Mouse (Mus musculus) mouse embryonic stem cell (cell line): ENCODE measurements at regions not wholly inside any gene's neighbourhood (a gene's known extent, or its start where the extent isn't known, plus 50 kb on each side); places are given as distances from the start of the nearest gene placed in this dataset.
"Not testable (repeated sequence)": the region's sequence is repeated elsewhere in the genome, so short reads cannot be mapped to it uniquely, and the experiment has no call there.

Source experiments
- in situ Hi-C, 2 experiments: fragments of 300-500 bp; cut with MboI; formaldehyde crosslinking; loops; 1 replicate in 1 of 2; 3 replicates in 1 of 2; pipeline ENCODE4 v1.14.3; 2019 to 2020; ENCODE audit warnings: low sequenced_read_pairs in 2 of 2, low pct_unique_long_range_greater_than_20kb in 1 of 2, mixed read lengths in 1 of 2; ENCODE audit not compliant: unreplicated experiment in 1 of 2

DNA sequence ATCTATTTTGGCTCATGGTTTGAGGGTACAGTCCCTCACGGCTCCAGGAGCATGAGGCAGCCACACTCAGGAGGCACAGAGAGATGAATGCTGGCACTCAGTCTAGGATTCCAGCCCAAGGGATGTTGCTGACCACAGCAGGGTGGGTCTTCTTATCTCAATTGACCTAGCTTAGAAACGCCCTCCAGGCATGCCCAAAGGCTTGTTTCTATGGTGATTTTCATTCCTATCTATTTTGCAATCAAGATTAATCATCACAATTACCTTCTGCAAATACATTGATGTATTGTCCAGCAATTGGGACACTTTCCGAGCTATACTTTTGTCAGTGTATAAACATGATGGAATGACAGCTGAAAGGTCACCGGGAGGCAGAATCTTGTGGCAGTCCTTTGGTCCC lies 185.6 kb downstream of the Tpra1 start:
- in situ Hi-C loops: no loop called here

DNA sequence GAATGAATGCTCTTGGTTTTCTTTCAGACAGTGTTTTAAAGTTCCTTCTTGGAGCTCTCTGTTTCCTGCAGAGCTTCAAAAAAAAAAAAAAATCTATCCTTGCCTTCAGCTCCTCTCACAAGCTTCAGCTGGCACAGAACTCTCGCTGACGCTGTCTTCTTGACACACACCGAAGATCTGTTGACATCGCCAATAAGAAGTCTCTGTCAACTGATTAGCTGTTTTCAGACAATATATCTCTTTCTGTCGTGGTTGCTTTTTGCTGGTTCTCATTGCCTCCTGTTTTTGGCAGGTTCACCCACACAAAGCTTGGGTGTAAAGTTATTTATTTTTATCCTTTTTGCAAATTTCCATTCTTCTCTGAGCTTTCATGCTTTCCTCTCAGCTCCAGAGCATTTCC lies 188.0 kb downstream of the Tpra1 start:
- in situ Hi-C loops: no loop called here

DNA sequence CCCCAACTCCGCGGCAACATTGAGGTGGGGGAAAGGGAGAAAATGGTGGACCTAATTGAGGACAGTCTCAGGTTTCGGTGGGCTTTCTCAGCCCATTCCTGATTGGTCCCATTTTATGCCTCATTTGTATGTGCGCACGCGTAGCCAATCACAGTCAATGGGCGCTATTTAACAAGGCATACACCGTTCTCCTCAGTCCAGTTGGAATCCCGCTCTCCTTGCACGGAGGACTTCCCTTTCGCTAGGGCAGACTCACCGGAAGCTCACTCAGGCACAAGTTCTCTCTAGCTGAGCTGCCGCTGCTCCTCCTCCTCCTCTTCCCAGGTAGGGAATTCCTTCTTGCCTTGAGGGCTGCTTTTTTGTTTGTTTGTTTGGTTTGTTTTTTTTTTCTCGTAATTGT lies 193.9 kb downstream of the Tpra1 start:
- in situ Hi-C loops: no loop called here

DNA sequence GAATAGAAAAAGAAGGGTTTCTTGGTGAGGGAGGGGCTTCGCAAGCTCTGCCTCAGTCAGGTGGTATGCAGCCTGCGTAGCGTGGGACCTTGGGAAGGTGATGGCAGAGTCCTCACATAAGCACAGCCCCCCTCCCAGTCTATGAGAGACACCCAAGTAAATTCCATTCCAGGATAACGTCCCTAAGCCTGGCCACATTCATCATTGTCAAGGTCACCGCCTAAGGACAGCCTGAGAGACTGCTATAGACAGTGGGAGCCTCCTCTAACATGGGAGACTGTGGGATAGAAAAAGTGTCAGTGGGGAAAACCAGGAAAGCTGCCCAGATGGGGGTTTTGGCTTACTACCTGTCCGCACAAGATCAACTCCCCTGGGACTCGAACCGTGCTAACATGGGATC lies 195.5 kb downstream of the Tpra1 start:
- in situ Hi-C loops: no loop called here

DNA sequence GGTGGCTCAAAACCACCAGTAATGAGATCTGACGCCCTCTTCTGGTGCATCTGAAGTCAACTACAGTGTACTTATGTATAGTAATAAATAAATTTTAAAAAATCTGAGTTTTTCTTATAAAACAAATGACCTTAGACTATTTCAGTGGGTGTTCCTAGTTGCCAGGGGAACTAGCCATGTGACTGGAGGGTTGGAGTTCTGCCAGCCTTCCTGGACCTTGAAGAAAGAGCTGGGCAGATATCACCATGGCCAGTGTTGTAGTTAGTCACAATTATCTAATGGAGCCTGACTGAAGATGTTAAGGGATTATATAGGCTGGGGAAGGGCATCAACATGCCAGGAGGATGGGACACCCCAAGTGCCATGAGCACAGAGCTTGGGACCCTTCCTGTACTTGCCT lies 217.2 kb downstream of the Tpra1 start:
- in situ Hi-C loops: no loop called here

DNA sequence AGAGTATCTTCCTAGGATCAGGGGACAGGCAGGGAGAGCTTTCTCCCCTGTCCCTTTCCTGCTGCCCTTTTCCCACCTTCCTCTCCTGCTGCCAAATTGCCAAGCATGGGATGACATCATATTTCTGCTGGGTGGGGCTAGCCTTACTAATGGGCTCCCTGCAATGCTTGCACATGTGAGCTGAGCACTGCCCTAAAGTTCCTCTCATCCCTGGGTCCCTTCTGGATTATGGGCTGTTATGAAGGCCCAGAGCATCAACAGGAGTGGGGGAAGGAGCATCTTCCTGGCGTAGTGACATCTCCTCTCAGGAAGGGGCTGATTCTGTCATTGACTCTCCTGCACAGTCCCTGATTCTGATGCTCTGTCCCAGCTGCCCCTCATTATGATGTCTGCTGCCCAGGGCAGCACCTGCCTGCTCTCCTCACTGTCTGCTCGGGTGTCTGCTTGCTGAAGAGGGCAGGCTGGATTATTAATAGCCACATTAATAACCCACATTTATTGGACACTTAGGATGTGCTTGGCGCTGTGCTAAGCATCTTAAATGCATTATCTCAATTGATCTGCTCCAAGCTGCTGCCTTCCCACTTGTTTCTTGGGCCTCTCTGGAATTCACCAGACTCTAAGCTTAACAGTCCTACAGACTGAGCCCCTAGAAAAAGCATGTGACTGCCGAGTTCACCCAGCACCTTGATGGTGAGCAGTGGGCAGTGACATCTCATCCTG lies 219.1 kb downstream of the Tpra1 start:
- in situ Hi-C loops: no loop called here

DNA sequence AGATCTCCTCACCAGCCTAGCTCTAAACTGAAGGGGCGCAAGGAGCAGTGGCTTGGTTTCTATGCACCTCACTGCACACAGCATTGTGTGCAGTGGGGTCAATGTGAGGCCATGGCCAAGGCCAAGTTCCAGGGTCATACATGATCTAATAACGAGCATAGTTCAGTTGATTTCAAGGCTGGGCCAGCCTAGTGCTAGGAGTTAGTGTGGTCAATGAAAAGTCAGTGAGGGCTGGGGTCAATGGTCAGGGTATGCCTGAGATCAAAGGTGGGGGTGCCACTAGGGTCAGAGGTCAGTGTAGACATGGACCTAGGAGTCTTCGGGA lies 219.7 kb downstream of the Tpra1 start:
- in situ Hi-C loops: no loop called here

DNA sequence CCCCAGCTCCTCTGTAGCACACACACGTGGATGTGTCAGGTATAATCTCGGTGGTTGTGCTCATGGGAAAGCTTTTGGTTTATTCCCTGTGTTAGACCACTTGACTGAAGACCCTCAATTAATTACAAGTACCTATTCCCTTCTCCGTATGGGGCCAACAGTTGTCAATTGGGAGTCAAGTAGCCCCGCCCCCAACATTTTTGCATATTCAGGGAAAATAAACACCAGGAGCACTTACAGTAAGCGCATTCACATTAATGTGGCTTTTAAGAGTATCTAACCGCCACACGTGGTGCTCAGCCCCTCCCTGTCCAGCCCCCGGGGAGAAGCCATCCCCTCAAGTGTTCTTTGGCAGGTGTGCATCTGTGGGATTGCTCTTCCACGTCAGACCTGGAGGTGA lies 223.9 kb downstream of the Tpra1 start:
- in situ Hi-C loops: loop anchor here in 1 of 2 experiments (25.0 kb wide), 1 partner anchor 111 kb away; no protein-coding TSS in a partner anchor

DNA sequence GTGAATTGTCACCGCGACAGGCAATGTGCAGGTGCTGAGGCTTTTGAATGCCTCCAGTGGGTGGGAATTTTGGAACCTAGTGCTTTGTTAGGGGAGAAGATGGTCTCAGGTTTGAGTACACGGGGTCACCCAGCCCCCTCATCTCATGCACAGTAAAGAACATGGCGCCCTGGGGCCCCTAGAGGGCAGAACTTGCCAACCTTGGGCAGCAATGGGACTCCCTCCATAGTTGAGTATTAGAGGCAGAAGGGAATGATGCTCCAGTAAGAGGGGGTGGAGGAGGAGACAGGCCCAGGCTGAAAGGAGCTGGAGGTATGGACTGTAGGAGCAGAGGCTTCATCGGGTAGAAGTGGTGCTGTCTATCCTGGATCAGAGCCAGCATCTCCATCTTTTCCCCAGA lies 226.1 kb downstream of the Tpra1 start:
- in situ Hi-C loops: loop anchor here in 1 of 2 experiments (25.0 kb wide), 1 partner anchor 109 kb away; no protein-coding TSS in a partner anchor

DNA sequence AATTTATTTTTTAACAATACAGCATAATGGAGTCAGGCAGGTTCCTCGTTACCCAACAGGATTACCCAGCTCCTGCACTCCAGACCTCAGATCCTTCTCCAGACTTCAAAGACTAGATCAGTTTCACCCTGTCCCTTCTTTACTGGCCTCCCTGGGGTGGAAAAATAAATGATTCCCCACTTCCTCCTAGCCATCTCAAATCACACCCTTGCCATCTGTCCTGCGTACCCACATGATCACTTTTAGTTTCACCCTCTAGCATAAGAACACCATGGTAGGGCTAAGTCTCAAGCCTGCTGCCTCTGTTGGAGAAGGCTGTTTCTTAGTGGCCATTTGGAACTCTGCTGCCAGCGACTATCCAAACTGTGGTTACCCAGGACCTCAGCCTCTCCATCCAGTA lies 222.0 kb downstream of the Plxna1 start:
- in situ Hi-C loops: loop anchor here in 1 of 2 experiments (25.0 kb wide), 1 partner anchor 97 kb away; no protein-coding TSS in a partner anchor

DNA sequence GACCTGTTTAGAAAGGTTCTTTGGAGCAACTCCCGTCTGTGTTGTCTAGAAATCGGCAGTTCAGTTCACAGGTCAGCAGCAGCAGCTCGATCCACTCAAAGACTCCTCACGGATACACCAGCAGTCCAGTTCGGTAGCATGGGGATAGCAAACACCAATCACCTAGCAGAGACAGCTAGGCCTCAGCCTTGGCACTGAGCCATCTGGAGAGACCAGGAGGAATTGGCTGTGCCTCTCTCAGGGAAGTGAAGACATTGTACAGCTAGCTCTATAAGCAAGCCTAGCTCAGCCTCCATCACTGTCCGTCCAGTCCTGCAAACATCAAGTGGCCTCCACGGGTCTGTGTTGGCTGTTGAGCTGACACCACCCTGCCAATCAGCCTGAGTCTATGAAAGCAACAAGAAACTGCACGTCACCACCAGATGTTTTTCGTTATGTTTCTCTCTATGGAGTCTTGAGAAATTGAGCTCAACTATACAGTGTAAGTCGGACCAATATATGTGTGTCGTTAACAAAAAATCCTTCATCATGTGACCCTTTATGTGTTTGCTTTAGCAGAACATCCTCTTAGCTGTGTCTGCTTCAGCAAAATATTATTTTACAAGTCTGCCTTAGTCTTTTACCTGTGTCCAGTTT lies 209.3 kb downstream of the Plxna1 start:
- in situ Hi-C loops: no loop called here

DNA sequence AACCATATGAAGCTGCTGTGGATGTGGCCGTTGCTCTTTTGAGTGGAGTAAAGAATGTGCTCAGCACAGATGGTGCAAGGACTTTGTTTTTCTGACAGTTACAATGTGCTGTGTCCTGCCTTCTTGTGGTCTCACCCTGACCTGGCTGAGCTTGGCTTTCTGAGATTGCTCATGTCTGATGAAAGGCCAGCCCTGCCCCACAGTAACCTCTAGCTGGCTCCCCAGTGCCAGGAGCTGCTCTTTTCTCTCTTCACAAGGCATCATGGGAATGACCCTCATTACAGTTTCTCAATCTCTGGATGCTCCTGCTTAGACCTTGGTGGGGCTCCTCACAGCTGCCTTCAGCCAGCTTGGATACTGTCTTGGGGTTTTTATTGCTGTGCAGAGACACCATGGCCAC lies 204.9 kb downstream of the Plxna1 start:
- in situ Hi-C loops: no loop called here

DNA sequence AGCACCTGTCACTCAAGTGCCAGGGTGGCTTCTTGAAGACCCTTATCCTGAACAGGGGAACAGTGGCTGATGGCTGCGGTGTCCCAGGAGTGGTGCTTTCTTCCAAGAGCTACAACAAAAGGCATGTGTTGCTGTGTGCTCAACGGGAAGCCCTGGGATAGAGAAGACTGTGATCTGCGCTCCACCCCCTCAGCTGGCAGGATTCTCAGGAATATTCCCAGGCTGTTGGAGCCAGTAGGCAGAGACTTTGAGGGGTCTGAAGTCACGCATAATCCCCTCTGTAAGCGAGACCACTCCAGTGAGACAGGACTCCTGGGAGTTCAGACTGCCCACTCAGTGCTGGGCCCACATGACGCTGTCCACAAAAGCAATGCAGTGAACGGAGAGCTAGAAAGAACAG lies 202.4 kb downstream of the Plxna1 start:
- in situ Hi-C loops: loop anchor here in 1 of 2 experiments (10.0 kb wide), 1 partner anchor 55 kb away; no protein-coding TSS in a partner anchor

DNA sequence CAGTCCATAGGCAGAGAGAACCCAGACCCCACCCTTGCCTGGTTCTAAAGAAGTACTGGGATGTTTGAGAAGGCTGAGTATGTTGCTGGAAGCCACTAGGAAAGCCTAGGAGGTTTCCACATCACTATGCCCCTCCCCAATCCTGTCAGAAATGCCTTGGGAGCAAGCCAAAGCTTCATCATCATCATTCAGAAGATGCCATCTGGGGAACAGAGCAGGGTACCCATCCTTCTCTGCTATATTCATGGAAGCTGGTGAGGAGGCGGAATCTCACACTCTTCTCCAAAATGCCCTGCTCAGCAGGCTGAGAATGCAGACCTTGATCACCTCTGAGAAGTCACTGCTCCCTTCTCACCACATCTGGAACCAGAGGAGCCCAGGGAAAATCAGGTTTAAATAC lies 200.7 kb downstream of the Plxna1 start:
- in situ Hi-C loops: loop anchor here in 1 of 2 experiments (10.0 kb wide), 1 partner anchor 53 kb away; no protein-coding TSS in a partner anchor

DNA sequence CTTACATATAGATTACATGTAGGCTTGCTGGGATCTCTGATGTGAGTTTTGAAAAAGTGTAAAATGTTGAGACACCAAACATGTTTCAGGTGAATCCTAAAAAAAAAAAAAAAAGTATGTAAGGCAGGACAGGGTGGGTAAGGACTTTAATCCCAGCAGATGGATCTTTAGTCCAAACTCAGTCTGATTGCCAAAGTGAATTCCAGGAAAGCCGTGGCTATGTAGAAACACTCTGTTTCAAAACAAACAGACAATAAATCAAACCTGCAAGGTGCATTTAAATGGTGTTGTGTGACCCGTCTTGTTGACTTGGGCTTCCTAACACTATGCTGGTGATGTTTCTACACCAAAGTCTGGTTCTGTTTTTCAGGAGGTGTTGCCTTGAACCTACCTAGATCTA lies 192.9 kb downstream of the Plxna1 start:
- in situ Hi-C loops: loop anchor here in 1 of 2 experiments (10.0 kb wide), 1 partner anchor 45 kb away; no protein-coding TSS in a partner anchor

DNA sequence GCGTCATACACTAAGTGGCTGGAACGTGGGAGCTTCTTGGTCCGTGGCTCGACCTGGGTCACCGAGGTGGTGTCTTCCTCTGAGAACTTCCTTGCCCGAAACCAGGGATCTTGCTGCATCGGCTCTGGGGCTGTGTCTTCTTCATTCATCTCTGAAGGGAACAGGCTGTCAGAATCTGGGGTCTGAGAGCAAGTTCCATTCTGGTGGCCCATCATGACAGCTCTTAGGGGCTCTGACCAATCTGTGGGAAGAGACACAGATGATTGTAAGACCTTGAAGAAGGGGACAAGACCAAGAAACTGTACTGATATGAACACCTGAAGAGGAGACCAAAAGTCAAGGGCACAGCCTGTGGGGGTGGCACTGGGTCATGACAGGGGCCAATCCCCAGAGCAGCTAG lies 177.5 kb downstream of the Plxna1 start:
- in situ Hi-C loops: not testable (repeated sequence)

DNA sequence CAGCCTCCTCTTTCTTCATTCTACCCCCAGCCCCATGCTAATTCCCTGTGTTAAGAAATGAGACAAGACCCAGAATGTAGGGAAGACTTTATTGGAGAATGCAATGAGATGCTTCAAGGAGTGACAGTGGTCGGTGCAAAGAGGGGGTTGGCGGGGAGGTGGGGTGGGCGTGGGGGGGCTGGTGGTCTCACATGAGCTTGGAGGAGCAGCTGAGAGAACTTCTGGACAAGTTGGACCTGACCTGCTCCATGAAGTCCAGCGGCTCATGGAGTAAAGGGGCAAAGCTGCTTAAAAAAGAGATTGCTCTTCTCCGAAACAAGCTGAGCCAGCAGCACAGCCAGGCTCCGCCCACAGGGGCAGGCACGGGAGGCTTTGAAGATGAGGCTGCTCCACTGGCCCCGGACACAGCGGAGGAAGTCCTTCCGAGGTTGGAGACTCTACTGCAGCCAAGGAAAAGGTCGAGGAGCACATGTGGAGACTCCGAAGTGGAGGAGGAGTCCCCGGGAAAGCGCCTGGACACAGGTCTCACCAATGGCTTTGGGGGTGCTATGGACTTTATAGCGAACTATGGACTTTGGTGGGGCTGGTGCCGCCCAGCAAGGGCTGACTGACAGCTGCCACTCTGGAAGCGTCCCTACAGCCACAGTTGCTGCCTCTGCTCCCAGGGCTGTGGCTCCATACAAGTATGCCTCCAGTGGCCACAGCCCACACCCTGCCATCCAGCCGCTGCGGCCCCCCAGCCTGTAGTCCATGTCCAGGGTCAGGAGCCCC lies 161.7 kb downstream of the Plxna1 start:
- in situ Hi-C loops: not testable (repeated sequence)

DNA sequence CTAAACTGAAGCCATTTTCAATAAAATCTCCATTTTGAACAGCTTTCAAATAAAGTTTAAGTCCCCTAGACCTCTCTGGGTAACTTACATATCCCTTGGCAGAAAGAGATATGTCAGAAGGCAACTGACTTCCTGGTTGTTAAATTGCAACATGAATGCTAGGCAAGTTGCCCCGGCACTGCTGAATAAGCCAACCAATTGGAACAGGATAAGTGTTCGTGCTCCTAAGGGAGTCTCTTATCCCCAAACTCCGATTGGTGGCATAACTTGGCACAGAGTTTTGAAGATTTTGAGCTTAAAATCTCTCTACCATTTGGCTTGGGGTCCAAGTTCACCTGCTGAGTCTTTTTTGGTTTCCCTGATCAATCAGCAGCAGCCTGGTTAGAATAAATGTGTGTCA lies 147.4 kb downstream of the Plxna1 start:
- in situ Hi-C loops: loop anchor here in 1 of 2 experiments (10.0 kb wide), 1 partner anchor 50 kb away; no protein-coding TSS in a partner anchor

DNA sequence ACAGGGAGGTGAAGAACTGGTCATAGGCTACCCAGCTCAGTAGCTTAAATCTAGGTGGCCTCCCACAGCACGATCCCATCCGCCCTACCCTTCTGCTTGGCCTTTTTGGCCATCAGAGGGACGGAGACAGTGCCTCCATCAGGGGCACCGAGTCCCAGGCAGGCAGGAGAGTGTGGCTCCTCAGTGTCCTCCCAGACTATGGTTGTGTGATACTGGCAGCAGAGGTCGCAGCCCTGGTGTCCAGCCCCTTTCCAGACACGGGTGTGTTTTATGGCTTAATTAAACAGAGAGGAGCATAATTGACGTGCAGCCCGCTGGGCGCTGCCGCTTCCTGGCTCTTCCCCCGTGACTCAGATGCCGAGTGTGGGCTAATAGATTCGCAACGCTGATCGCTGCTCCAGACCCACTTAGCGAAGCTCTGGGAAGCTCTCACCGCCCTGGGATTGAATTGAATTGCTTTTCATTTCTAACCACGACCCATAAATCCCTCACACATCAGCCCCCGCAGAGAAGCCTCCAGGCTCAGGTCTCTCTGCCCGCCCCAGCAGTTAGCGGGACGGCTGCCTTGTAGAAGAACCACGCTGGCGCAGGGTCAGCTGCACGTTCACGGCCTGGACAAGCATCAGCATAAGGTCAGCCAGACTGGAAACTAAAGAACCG lies 126.9 kb downstream of the Plxna1 start:
- in situ Hi-C loops: loop anchor here in 1 of 2 experiments (25.0 kb wide), 1 partner anchor 98 kb away; no protein-coding TSS in a partner anchor
